Mouse (Mus musculus) ovary, postnatal 36 days (tissue): ENCODE measurements at regions not wholly inside any gene's neighbourhood (a gene's known extent, or its start where the extent isn't known, plus 50 kb on each side); places are given as distances from the start of the nearest gene placed in this dataset.

Source experiments
- DNase-seq: peaks from one replicate; pipeline ENCODE4 v3.0.0; 2022; ENCODE audit warnings: low spot score, mixed read lengths

DNA sequence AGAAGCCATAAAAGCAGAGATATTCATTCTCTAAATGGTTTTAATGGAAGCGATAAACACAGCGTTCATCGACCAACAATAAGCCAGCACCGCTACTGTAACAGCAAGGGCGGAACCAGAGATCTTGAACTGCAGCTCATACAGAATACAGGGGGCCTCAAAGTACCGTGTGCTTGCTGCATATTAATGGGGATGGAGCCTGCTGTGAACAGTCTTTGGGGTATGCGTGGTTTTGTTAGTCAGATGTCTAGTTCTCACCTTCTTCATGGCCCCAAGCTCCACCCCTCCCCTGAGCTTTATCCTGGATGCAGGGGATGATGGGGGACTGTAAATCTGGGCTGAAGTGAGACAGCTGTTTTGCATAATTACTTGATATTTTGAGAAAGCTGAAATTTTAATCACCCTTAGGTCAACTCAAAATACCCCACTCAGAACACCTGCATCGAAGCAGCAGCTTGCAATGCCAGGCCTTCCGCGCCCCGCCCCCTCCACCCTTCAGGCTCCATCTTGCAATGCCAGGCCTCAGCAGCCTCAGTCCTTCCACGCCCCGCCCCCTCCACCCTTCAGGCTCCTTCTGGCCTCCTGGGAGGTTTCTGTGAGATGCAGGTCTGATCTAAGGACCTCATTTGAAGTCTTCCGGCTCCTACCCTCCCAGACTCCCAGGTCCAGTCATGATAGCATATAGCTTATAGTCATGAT lies 73.5 kb upstream of the Tspan5 start:
- DNase-seq = no peak

DNA sequence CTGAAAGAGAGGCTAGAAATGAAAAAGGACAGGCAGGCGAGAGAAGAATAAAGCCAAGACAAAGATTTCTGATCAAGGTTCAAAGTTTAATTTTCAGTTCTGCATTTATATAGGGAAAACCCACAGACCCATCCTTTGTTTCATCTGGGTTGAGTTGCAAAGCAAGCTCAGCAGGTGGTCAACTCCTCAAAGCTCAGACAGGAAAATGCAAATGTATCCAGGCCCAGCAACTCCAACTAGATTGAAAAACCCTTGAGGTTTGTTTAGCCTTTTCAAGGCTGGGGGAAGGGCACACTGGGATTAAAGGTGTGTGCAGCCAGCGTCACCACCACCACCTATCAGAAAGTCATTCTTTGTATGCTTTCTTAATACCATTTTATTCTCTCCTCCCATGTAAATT lies 66.1 kb upstream of the Tspan5 start:
- no peak for DNase-seq

DNA sequence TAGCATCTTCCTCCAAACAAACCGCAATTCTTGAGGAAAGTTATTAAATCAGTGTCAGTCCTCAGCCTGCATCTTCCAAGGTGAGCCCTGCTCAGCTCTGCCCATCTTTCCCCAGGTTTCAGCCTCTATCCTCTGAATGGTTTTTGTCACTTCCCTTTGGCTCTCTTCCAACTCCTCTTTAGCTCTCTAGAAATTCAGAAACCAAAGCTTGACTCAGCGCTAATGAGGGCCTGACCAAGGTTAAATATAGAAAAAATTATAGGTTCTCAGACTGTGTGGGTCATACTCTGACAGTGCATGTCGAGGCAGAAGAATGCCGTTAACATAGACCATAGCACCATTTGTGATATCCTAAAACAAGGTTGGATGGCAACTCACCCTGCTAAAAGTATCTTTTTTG lies 63.6 kb upstream of the Tspan5 start:
- no peak for DNase-seq

DNA sequence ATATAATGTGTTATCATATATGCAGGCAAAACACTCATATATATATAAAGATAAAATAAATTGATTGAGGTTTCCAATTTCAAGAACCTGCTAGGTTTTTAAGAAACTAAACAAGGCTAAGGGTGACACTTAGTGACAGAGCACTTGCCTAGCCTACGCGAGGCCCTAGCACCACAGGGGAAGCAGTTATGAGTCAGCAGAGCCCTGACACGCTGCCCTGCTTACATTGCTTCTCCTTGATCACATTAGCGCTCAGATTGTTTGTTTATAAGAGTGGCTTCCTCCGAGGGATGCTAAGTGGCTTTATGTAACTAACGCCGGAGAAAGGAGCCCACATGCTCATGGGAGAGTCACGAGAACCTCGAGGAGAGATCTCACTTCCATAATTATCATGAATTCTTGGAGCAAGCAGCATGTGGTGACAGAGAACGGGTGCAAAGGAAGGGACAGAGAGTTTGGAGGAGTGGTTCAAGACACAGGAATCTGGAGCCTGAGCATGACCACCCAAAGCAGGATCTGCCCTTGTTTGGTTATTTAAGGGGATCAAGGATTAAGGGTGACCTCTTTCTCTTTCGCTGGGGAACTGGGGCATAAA lies 55.3 kb upstream of the Tspan5 start:
- DNase-seq = no peak

DNA sequence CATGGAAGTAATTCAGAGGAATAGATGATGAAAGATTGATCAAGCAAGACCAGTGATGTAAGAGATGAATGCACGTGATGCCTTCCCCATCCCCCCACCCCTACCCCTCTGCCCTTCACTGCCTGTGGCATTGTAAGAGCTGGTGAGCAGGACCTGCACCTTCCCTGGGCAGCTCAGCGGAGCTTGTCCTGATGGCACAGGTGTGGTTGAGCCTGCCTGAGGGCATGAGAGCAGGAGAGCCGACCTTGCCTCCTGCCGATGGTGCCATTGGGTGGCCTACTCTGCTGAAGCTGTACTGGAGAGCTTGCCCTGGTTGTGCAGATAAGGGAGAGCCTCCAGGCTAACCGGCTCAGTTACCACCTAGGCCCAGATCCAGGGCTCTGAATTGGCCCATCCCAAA lies 53.4 kb upstream of the Tspan5 start:
- DNase-seq = no peak
